Mouse (Mus musculus): ENCODE results near the gene Tesc. TPM values are rescaled to one million over a fixed set of nuclear protein-coding genes. Genes with fewer than 3 reads are reported as not detected.

The Tesc gene
- polyA plus RNA-seq, 1 experiment from 2014 or later = 10.6 TPM

DNA sequence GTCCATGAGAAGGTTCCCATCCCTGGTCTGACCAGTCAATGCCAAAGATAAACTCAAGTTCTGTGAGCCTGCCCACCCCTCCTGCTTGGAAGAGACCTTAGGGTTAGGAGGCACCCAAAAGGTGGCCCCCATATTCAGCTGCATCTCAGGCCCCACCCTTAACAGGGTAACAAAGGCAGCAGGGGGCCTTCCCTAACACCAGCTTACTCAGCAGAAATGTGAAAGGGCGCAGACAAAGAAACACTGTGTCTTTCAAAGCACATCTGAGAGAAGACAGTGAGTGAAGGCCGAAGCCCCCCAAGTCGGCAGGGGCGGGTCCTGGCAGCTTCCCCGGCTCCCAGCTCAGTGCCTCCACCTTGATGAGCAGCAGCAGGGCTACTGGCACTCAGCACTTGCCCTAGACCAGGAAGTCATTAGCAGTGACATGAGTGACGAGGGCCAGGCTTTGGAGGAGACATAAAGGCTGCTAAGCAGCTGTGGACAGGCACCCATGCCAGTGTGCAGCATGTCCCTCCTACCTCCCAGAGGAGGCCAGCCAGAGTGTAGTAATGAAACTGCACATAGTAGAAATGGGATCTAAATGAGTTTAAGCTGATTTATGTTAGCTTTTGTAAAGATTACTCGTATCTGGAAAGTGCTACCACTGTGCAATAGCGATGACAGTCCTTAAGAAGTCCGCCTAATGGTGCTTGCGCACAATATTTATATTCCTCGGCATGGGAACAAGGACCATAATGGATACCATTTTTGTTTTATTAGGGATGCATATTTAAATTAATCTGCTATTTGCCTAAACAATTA lies 71.7 kb downstream of the Tesc start:
- no peaks in the 10 kb centered on the region for H3K27me3 ChIP-seq
- H3K4me1 ChIP-seq = peaks cover 26% of the 10 kb centered on the region
- WGBS = 42% methylated on average over 11 of the region's 11 CpGs
- H3K4me3 ChIP-seq = no peak overlapping the region
- no peaks in the 10 kb centered on the region for H3K9me3 ChIP-seq
- peak; percentile 41; the same call in 1 of the 2 replicates for ATAC-seq (replicated peaks)
- H3K36me3 ChIP-seq = no peaks in the 10 kb centered on the region
- H3K9ac ChIP-seq (replicated peaks) = no peak overlapping the region
- H3K27ac ChIP-seq (replicated peaks) = peak overlapping the region; percentile 53
- no peak overlapping the region for H3K4me2 ChIP-seq (replicated peaks)

- H3K4me2 ChIP-seq (replicated peaks) = no peak overlapping the region
- peaks cover 26% of the 10 kb centered on the region for H3K4me1 ChIP-seq
- H3K36me3 ChIP-seq = no peaks in the 10 kb centered on the region
- ATAC-seq (replicated peaks) = no peak
- peak overlapping the region; percentile 24; the same call in 1 of the 2 replicates for H3K27ac ChIP-seq (replicated peaks)
- H3K9ac ChIP-seq (replicated peaks) = no peak overlapping the region
- 40% methylated on average over 8 of the region's 8 CpGs for WGBS
- no peaks in the 10 kb centered on the region for H3K9me3 ChIP-seq
- no peak overlapping the region for H3K4me3 ChIP-seq
- no peaks in the 10 kb centered on the region for H3K27me3 ChIP-seq
Measured at GRCm38 (mm10) chr5:118099870-118100478, 72.4 kb downstream of the Tesc start.

- no peaks in the 10 kb centered on the region for H3K9me3 ChIP-seq
- ATAC-seq (replicated peaks) = no peak
- no peak overlapping the region for H3K27ac ChIP-seq (replicated peaks)
Measured at GRCm38 (mm10) chr5:118105536-118105935, 78.0 kb downstream of the Tesc start.

GRCm38 (mm10) chr5:118106667-118107066 lies 79.1 kb downstream of the Tesc start:
- ATAC-seq (replicated peaks) = no peak
- WGBS = 81% methylated on average over 10 of the region's 10 CpGs

More at GRCm38 (mm10) chr5:118105536-118105935, 78.0 kb downstream of the Tesc start:
- Histone ChIP-seq H3K27me3 (no peaks in the 10 kb centered on the region), H3K9ac (replicated peaks) (no peak overlapping the region), H3K4me3 (no peak overlapping the region), H3K36me3 (peaks cover 2% of the 10 kb centered on the region; the same call in 1 of the 2 replicates), H3K4me2 (replicated peaks) (no peak overlapping the region), H3K4me1 (peaks cover 40% of the 10 kb centered on the region)
- 85% methylated on average over 8 of the region's 8 CpGs for WGBS

GRCm38 (mm10) chr5:118108124-118108793 lies 80.7 kb downstream of the Tesc start:
- Histone ChIP-seq H3K4me3 (no peak overlapping the region), H3K27me3 (no peaks in the 10 kb centered on the region), H3K27ac (replicated peaks) (peak overlapping the region; percentile 85), H3K9ac (replicated peaks) (0 out of 2 replicates have a peak overlapping the region, but pooled peaks have one; percentile 4), H3K36me3 (peaks cover 12% of the 10 kb centered on the region), H3K4me1 (peaks cover 40% of the 10 kb centered on the region), H3K9me3 (no peaks in the 10 kb centered on the region), H3K4me2 (replicated peaks) (no peak overlapping the region)
- peak; percentile 87 for ATAC-seq (replicated peaks)
- WGBS = 48% methylated on average over 17 of the region's 17 CpGs

More at GRCm38 (mm10) chr5:118106667-118107066, 79.1 kb downstream of the Tesc start:
- Histone ChIP-seq H3K4me2 (replicated peaks) (no peak overlapping the region), H3K9me3 (no peaks in the 10 kb centered on the region), H3K4me1 (peaks cover 34% of the 10 kb centered on the region), H3K27me3 (no peaks in the 10 kb centered on the region), H3K4me3 (no peak overlapping the region), H3K27ac (replicated peaks) (peak overlapping the region; percentile 65), H3K9ac (replicated peaks) (no peak overlapping the region), H3K36me3 (peaks cover 12% of the 10 kb centered on the region)

GRCm38 (mm10) chr5:118108794-118109440 lies 81.4 kb downstream of the Tesc start:
- H3K4me2 ChIP-seq (replicated peaks) = no peak overlapping the region
- 72% methylated on average over 7 of the region's 7 CpGs for WGBS
- no peaks in the 10 kb centered on the region for H3K9me3 ChIP-seq
- no peaks in the 10 kb centered on the region for H3K27me3 ChIP-seq
- H3K9ac ChIP-seq (replicated peaks) = no peak overlapping the region
- no peak overlapping the region for H3K4me3 ChIP-seq
- H3K36me3 ChIP-seq = peaks cover 12% of the 10 kb centered on the region
- H3K4me1 ChIP-seq = peaks cover 45% of the 10 kb centered on the region
- peak; percentile 41; the same call in 1 of the 2 replicates for ATAC-seq (replicated peaks)
- H3K27ac ChIP-seq (replicated peaks) = peak overlapping the region; percentile 85

Other genes with a start within 250 kb of the Tesc start
- gene Nos1, start 246.7 kb upstream of the Tesc start, polyA plus RNA-seq (2015; fragmentation: Nextera tagmentation; extraction: Ambion mirVana) = 5.0 and 7.2 TPM in 2 replicates
- gene Fbxo21, start 51.0 kb upstream of the Tesc start, polyA plus RNA-seq (2015; fragmentation: Nextera tagmentation; extraction: Ambion mirVana) = 183 and 193 TPM in 2 replicates
- 22.3 and 25.2 TPM in 2 replicates for gene Fbxw8, start 127.7 kb downstream of the Tesc start, polyA plus RNA-seq (2015; fragmentation: Nextera tagmentation; extraction: Ambion mirVana)
- gene Hrk, start 136.9 kb downstream of the Tesc start, polyA plus RNA-seq (2015; fragmentation: Nextera tagmentation; extraction: Ambion mirVana) = 2.3 and 2.7 TPM in 2 replicates
- 8.5 and 9.5 TPM in 2 replicates for gene Rnft2, start 217.4 kb downstream of the Tesc start, polyA plus RNA-seq (2015; fragmentation: Nextera tagmentation; extraction: Ambion mirVana)
- gene 2410131K14Rik, start 217.5 kb downstream of the Tesc start, polyA plus RNA-seq (2015; fragmentation: Nextera tagmentation; extraction: Ambion mirVana) = 17.2 and 18.5 TPM in 2 replicates

All from forebrain, embryonic 15.5 days (tissue).